Mouse (Mus musculus) naive thymus-derived CD4-positive, alpha-beta T cell, adult 2 months (primary cell): ENCODE data around the gene Atxn7l3.

Experiments used
- DNase-seq: peaks from one replicate; pipeline ENCODE4 v3.0.0-alpha.2; 2011; ENCODE audit warnings: low read depth

Atxn7l3 gene

GRCm38 (mm10) chr11:102318576-102319409 is 22.4 kb upstream of the Atxn7l3 start:
- DNase-seq: peak; percentile 72

- DNase-seq: peak; percentile 73
Observed at GRCm38 (mm10) chr11:102317901-102318575, 21.6 kb upstream of the Atxn7l3 start.

DNA sequence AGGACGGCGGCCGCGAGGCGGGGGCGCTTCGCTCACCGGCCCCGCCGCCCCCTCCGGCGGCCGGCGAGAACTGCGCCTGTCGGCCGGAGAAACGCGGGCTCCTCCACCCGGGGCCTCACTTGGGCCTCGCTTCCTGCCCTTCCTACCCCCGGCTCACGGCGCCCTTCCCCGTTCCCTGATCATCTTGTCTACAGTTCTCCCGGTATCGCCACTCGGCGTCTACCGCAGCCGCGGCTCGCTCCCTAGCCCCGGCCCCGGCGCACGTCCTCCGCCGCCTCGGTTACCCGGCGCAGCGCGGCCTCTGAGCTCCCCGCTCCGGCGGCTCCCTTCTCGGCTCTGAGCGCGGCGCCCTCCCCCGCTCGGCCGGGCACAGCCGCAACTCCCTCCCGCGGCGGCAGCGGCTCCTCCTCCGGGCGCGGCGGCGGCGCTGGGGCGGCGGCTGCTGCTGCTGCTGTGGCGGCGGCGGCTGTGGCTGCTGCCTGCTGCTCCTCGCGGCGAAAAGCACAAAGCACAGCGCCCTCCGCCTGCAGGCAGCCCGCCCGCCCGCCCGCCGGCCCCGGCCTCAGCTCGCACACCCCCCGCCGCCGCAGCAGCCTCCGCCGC is 21.0 kb upstream of the Atxn7l3 start:
- DNase-seq: peak; percentile 78

DNA sequence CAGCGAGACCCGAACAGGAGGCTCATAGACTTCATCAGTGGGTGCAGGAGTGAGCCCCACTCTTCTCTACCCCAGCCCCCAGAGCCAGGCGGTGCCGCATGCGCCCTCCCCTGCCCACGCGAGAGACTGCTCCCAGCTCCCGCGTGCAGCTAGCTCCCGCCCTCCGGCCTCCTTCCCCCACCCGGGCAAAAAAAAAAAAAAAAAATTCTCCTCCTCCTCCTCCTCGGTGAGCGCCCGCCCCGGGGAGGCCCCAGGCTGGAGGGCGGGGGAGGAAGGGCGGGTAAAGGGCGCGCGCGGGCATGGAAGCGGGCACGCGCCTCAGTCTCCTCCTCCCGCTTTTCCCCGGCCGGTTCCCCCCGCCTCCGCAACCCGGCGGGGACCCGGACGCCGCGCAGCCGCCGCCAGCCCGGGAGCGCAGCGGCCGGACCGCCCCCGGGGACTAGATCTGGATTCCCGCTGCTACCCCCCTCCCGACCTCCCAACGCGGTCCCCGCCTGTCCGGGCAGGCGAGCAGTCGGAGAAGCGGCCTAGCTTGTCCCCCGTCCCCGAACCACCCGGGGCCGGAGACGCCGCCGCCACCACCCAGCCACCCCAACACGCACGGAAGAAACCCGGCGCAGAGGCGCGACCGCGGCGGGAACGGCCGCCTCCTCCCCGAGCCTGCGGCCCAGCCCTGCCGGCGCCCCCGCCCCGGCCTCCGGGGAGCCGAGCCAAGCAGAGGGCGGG is 20.3 kb upstream of the Atxn7l3 start:
- peak; percentile 90 for DNase-seq

- DNase-seq: no peak
Observed at GRCm38 (mm10) chr11:102315690-102316571, 19.5 kb upstream of the Atxn7l3 start.

DNA sequence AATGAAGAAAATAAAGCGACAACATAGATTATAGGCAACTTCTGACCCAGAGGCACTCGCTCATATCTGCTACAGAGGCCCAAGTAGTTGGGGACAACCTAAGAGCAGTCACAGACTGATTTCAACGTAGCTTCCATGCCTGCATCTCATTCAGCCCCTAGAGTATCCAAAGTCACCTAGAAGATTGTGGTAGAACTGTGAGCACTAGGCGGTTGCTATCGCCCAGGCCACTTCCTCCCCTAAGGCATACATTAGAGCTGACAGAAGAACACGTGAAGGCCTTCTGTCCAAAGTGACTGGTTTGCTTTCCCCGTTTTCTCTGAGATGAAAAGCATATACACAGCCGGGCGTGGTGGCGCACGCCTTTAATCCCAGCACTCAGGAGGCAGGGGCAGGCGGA is 17.9 kb upstream of the Atxn7l3 start:
- peak; percentile 15 for DNase-seq

DNA sequence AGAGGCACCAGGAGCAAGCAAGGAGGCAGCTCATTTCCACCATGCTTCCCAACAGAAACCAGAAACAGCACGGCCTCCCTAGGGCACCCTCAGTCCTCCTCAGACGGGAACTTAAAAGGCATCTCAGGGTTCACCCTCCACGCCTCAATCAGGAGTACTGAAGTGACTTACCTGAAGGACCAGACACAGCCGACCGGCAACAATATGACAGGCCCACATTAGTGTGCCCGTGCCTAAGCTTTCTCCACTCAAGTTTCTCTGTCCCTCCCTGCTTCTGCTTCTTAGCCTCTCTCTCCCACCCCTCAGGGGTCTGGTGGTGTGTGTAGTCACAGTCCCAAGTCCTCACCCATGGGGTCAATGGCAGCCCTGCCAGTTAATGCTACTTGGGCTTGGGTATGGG is 16.2 kb upstream of the Atxn7l3 start:
- DNase-seq: no peak

GRCm38 (mm10) chr11:102311966-102312365 is 15.5 kb upstream of the Atxn7l3 start:
- no peak for DNase-seq

DNA sequence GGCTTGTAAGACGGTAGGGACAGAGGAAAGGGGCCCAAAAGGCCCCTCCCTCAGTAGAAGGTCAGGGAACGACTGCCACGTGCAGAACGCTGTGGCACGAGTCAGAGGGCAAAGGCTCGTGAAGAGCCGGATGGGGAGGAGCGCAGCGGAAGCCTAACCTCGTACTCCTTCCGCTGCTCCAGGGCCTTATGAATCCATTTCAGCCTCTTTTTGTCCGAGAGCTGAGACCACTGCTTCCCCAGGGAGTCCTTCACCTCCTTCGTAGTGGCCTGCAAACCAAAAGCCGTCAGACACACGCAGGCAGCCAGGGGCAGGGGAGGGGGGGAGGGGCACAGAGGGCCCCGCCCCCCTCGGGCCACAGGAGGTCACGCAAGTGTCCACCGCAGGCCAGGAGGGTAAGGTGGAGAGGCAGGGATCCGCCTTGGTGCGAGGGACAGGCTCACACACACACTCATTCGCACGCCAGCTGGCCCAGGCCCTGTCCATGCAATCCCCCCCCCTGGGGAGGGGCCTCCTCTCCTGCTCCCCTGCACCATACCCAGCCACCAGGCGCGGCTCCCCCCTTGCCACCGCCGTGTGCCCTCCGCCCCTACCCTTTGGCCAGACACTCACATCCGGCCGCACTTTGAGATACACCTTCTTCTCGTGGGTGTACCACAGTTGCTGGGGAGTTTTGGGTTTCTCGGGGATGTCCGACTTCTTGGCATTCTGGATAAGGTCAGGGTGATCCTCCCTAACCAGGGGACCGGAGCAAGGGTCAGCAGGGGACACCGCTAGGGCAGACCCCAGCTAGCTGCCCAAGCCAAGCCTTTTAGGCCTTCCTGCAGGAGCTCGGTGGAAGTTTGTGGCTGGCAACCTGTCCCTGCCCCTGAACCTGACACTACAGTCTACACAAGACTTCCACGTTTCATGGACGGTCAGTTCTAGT is 14.6 kb upstream of the Atxn7l3 start:
- DNase-seq: peak; percentile 10

DNA sequence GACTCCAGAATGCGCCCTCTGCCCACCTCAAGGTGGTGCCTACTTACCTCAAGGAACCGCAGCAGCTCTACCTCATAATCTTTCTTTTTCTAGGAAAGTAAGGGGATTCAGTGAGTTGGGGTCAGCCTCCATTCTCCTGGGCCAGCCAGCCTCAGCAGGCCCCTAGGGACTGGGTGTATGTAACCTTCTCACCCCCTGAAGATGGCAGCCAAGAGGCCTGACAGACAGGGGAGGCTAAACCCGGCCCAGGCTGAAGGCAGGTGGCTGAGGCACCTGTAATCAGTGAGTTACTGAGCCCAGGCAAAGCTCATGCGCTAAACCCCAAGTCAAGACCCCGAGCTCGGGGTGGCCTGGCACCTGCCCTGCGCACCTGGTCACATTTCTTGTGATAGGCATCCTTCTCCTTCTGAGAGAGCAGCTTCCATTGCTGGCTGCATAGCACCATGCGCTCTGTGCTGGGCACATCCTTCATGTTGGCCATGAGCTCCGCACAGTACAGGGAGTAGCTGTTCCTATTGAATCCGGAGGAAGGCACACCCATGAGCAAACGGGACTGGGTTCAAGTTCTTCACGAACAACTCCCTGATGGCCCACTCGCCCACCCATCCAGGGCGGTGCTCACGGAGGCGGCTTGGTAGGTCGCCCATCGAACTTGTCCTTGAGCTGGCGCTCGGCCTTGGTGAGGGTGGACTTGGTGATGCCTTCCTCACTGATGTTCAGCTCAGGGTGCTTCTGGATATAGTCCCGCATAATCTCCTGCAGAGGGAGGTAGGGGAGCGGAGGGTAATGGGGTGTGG is 13.6 kb upstream of the Atxn7l3 start:
- peak; percentile 23 for DNase-seq

DNA sequence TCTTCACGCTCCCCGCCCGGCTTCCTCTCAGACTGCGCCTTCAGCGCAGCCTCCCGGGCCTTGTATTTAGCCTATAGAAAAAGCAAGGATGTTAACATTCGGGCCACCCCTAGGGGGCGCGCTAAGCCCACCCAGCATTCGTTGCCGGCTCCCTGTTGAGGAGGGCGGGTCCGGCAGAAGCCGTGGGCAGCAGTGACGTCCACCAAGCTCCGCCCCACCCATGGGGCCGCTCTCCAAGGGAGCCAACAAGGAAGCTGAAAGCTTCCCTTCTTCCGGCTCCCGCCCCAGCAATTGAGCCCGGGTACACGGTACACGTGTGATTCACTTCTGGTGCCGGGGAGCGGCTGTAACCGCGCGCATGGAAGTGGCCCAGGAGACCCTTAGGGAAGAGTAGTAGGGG is 12.5 kb upstream of the Atxn7l3 start:
- peak; percentile 98 for DNase-seq

- DNase-seq: no peak
Observed at GRCm38 (mm10) chr11:102308104-102308503, 11.7 kb upstream of the Atxn7l3 start.

GRCm38 (mm10) chr11:102305359-102305758 is 8.9 kb upstream of the Atxn7l3 start:
- DNase-seq: no peak

- DNase-seq: no peak
Observed at GRCm38 (mm10) chr11:102304141-102304540, 7.7 kb upstream of the Atxn7l3 start.

DNA sequence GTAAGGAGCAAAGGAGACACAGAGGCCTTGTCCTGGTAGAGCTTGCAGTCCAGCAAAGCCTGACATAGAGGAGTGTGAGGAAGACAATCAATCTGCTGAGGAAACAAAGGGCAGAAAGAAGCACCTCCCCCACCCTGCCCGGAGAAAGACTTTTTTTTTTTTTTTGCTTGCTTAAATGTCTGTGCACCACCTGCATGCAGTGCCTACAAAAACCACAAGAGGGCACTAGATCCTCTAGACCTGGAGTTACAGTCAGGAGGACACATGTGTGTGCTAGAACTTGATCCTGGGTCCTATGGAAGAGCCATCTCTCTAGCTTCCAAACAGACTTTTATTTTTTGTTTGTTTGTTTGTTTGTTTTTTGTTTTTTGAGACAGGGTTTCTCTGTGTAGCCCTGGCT is 3.4 kb upstream of the Atxn7l3 start:
- peak; percentile 87 for DNase-seq

DNA sequence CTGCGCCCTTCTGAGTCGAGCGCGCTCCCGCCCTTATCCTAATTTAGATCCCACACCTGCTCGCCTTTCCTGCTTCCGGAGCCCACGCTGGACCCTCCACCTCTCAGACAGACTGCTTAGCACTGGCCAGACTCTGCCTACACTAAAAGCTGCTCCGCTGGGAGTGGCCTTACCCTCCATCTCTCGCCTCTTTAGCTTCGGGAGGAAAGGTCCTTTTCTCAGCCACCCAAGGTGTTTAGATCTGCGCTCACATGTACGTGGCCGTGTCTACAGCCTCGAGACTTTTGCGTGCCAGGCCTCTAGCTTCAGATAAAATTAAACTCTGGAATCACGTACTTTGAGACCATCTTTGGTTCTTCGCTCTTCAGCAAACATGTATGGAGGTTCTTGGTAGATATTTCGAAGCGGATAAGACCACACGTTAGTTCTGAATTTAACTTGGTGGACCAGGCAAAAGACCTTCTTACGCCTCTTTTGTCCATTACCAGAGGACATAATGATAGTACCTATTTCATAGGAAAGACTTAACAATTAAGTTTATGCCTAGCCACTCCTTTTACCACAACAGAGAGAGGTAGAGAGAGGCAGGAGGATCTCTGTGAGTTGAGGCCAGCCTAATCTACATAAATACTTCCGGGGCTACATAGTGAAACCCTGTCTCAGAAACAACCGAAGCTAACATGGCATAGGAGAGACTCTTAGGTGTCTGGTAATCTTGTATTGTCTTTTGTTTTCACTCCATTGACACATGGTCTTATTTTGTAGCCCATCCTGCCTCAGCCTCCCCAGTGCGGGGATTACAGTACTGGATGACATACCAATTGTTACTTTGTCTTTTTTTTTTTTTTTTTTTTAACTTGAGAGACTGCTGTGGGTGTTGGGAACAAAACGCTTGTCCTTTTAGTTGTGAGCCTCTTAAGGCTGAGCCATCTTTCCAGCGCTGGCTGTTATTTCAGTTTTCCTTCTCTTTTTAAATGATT is 1.4 kb upstream of the Atxn7l3 start:
- DNase-seq: peak; percentile 71

DNA sequence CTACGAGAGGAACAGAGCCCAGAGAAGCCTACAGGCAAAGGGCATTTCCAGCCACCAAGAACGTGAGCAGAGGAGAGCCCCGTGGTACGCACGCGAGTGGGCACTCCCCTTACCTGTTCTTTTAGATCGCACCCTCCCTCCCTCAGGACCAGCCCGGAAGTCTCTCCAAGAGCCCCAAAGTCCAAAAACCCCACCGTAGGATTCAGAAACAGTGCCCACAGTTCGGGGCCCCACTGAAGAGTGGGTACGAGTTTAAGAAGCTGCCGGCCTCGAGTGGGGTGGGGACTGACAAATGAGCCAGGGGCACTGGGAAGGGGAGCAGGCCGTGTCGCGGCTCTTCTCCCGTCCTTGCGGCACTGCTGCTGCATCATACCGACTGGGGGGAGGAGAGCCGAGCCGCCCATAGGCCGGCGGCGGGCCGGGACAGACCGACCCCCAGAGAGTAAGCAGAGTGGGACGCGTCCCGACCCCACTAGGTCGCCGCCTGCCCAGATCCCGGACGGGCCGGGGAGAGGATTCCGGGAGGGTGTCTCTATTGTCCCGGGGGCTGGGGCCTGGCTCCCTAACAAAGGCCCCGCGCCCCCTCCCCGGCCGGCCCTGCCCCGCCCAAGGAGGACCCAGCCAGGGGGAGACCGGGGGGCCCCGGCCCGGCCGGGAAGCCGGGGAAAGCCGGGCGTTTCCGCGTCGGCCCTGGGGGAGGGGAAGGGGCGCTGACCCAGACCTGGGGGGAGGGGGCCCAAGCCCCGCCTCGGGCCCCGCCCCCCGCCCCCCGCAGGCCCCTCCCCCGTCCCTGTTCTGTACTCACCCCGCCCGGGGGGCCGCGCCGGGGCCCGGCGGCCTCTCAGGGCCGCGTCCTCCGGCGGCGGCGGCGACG is 596 bp downstream of the Atxn7l3 start:
- DNase-seq: no peak
